8 mouse cellular contexts compared by ENCODE assay signal in the genomic region with DNA sequence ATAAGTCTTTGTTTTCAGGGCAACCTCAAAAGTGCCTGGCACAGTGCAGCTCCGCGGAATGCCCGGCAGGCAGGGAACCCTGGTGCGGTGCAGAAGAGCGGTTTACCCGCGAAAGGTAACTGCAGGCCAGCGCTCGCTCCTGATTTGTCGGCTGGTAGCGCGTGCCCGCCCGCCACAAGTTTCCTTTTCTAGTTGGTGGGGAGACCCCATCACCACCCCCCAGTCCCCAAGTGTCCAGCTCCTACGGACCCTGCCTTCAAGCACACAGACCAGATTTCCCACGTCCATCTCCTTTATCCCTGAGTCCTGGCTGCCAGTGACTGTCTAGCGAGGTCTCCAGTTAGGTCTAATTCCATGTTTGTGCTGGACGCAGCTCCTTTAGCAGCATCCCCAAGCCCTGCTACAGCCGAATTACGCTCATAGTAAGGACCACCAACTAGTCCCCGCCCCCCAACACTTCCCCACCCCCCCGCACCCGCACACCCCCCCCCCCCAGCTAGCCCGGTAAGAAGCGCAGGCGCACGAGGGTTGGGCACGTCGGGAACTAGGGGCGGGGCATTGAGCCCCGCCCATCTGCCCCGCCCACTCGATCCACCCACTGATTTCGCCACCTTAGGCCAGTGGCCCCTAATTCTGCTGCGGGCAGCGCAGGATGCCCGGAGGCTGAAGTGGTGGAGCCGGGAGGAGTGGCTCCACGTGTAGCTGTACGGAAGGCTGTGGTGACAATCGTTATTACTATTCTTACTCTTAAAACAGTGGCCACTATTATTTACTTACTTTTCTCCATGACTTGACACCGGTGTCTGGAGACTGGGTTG. TPM values are rescaled to one million over a fixed set of nuclear protein-coding genes. Genes with fewer than 3 reads are reported as not detected.
A peak's percentile ranks its signal among the peaks of the same experiment; 100 is the strongest.
DNase-seq lines count a peak whose midpoint lies in the region; ATAC-seq and TF ChIP-seq lines count a peak whose summit lies in the region.

A gene (minus strand): TSS at position 381 of the 818 bp plus-strand sequence.
A gene (plus strand): TSS at position 601 of the 818 bp plus-strand sequence.

- H3K79me2 ChIP-seq in C2C12 (ENCODE audit: control insufficient read depth, insufficient read depth) = no peaks in the 10 kb centered on the region

- DNase-seq in forebrain, embryonic 10.5 days (ENCODE audit: extremely low spot score, low spot score) = peak; percentile 87
- peak; percentile 89 for DNase-seq in kidney, postnatal 14 days
- DNase-seq in liver, embryonic 14.5 days (ENCODE audit: low read depth in 3 of 3, low spot score in 3 of 3) = peak; percentile 69 to 72 (median 70)
- DNase-seq in neural tube, embryonic 10.5 days (ENCODE audit: extremely low spot score, low spot score) = peak; percentile 89

- 0 out of 2 replicates have a peak within 1 kb of the TSS, but pooled peaks have one; percentile 1 for H3K27ac ChIP-seq in brown adipose tissue, adult 24 weeks (replicated peaks; ENCODE audit: low read depth, low read length)
- H3K27ac ChIP-seq in forebrain, embryonic 10.5 days = peak within 1 kb of the TSS; percentile 86
- peak within 1 kb of the TSS; percentile 60 for H3K27ac ChIP-seq in heart, embryonic 15.5 days
- peak within 1 kb of the TSS; percentile 58 for H3K27ac ChIP-seq in liver, embryonic 14.5 days
- peak within 1 kb of the TSS; percentile 51; the same call in 1 of the 2 replicates for H3K27ac ChIP-seq in stomach, embryonic 15.5 days

- TF ChIP-seq CTCF in C2C12 (IDR thresholded peaks at IDR 0.05; ENCODE audit: control insufficient read depth, insufficient read depth, insufficient read length) = no peak
- 0 out of 2 replicates have a peak, but pooled peaks have one; percentile 23 for TF ChIP-seq CTCF in liver, embryonic 14.5 days (IDR thresholded peaks at IDR 0.05; ENCODE audit: low read depth)

- under 1% methylated on average over 42 of the region's 42 CpGs for WGBS in forebrain, embryonic 10.5 days
- under 1% methylated on average over 42 of the region's 42 CpGs for WGBS in heart, embryonic 15.5 days
- WGBS in liver, embryonic 14.5 days (ENCODE audit: insufficient replicate concordance) = under 1% methylated on average over 40 of the region's 42 CpGs
- WGBS in stomach, embryonic 15.5 days = under 1% methylated on average over 38 of the region's 42 CpGs

- H3K4me2 ChIP-seq in heart, embryonic 15.5 days = peak within 1 kb of the TSS; percentile 91
- peak within 1 kb of the TSS; percentile 88 for H3K4me2 ChIP-seq in liver, embryonic 14.5 days (ENCODE audit: low read depth)
- H3K4me2 ChIP-seq in stomach, embryonic 15.5 days = peak within 1 kb of the TSS; percentile 78

- no peaks in the 10 kb centered on the region for H3K36me3 ChIP-seq in C2C12 (ENCODE audit: control insufficient read depth, insufficient read depth)
- H3K36me3 ChIP-seq in forebrain, embryonic 10.5 days (replicated peaks) = no peaks in the 10 kb centered on the region
- no peaks in the 10 kb centered on the region for H3K36me3 ChIP-seq in heart, embryonic 15.5 days
- H3K36me3 ChIP-seq in liver, embryonic 14.5 days (replicated peaks; ENCODE audit: control insufficient read depth, insufficient read depth, low read depth) = no peaks in the 10 kb centered on the region
- no peaks in the 10 kb centered on the region for H3K36me3 ChIP-seq in stomach, embryonic 15.5 days

- no peaks in the 10 kb centered on the region for H3K9me3 ChIP-seq in forebrain, embryonic 10.5 days
- H3K9me3 ChIP-seq in heart, embryonic 15.5 days (replicated peaks) = no peaks in the 10 kb centered on the region
- no peaks in the 10 kb centered on the region for H3K9me3 ChIP-seq in liver, embryonic 14.5 days (ENCODE audit: control insufficient read depth, low read length)
- no peaks in the 10 kb centered on the region for H3K9me3 ChIP-seq in stomach, embryonic 15.5 days

- no peak within 1 kb of the TSS for H3K4me3 ChIP-seq in C2C12 (ENCODE audit: insufficient read depth, poor library complexity, severe bottlenecking)
- peak within 1 kb of the TSS; percentile 85 for H3K4me3 ChIP-seq in brown adipose tissue, adult 24 weeks (ENCODE audit: insufficient read depth, low read depth, low read length)
- H3K4me3 ChIP-seq in forebrain, embryonic 10.5 days = peak within 1 kb of the TSS; percentile 69
- H3K4me3 ChIP-seq in heart, embryonic 15.5 days = peak within 1 kb of the TSS; percentile 65
- peak within 1 kb of the TSS; percentile 73 to 79 for H3K4me3 ChIP-seq in liver, embryonic 14.5 days (ENCODE audit: insufficient read depth in 1 of 2, low read depth in 2 of 2, low read length in 2 of 2)
- peak within 1 kb of the TSS; percentile 60 for H3K4me3 ChIP-seq in stomach, embryonic 15.5 days (replicated peaks)

- H3ac ChIP-seq in C2C12 (ENCODE audit: control insufficient read depth, insufficient read length, low read depth) = peak within 1 kb of the TSS; percentile 10

- H3K4me1 ChIP-seq in brown adipose tissue, adult 24 weeks (ENCODE audit: control insufficient read depth, insufficient read depth, insufficient read length, low read length) = no peaks in the 10 kb centered on the region
- H3K4me1 ChIP-seq in forebrain, embryonic 10.5 days = peaks cover 15% of the 10 kb centered on the region; the same call in 1 of the 2 replicates
- peaks cover 4% of the 10 kb centered on the region; the same call in 1 of the 2 replicates for H3K4me1 ChIP-seq in heart, embryonic 15.5 days (replicated peaks)
- H3K4me1 ChIP-seq in liver, embryonic 14.5 days (replicated peaks; ENCODE audit: control insufficient read depth in 2 of 2, insufficient read depth in 2 of 2, low read length in 1 of 2) = peaks cover 5 to 10% of the 10 kb centered on the region in 2 experiments; a peak in 3 of 4 replicates
- peaks cover 4% of the 10 kb centered on the region; the same call in 1 of the 2 replicates for H3K4me1 ChIP-seq in stomach, embryonic 15.5 days

- peaks cover 31% of the 10 kb centered on the region for H3K27me3 ChIP-seq in C2C12 (ENCODE audit: control insufficient read depth, insufficient read depth, insufficient read length)
- peaks cover 20% of the 10 kb centered on the region for H3K27me3 ChIP-seq in forebrain, embryonic 10.5 days (ENCODE audit: poor library complexity, severe bottlenecking)
- 0 out of 2 replicates have a peak, but pooled peaks cover 3% of the 10 kb centered on the region for H3K27me3 ChIP-seq in heart, embryonic 15.5 days
- H3K27me3 ChIP-seq in liver, embryonic 14.5 days (ENCODE audit: control insufficient read depth, insufficient read depth, low read length) = no peaks in the 10 kb centered on the region; the same call in 1 of the 2 replicates
- no peaks in the 10 kb centered on the region for H3K27me3 ChIP-seq in stomach, embryonic 15.5 days (replicated peaks)

- peak; percentile 93 for ATAC-seq in heart, embryonic 15.5 days (replicated peaks; ENCODE audit: insufficient number of reproducible peaks, insufficient read depth, low FRiP score, low read depth)
- ATAC-seq in liver, embryonic 14.5 days (ENCODE audit: insufficient read depth) = peak; percentile 96
- ATAC-seq in stomach, embryonic 15.5 days (ENCODE audit: insufficient read depth, low FRiP score, low read depth) = peak; percentile 94

- TF ChIP-seq EP300 in liver, embryonic 14.5 days (IDR thresholded peaks at IDR 0.05; ENCODE audit: low read depth) = no peak

- H3K9ac ChIP-seq in heart, embryonic 15.5 days = peak within 1 kb of the TSS; percentile 55
- H3K9ac ChIP-seq in liver, embryonic 14.5 days (replicated peaks) = peak within 1 kb of the TSS; percentile 73
- peak within 1 kb of the TSS; percentile 12; the same call in 1 of the 2 replicates for H3K9ac ChIP-seq in stomach, embryonic 15.5 days

- H3K79me3 ChIP-seq in C2C12 (ENCODE audit: low read depth) = no peaks in the 10 kb centered on the region

TF ChIP-seq in C2C12, 6 proteins besides CTCF, POLR2A, EP300 and RAD21:
- TF ChIP-seq USF1 (IDR thresholded peaks at IDR 0.05; ENCODE audit: low read depth) (no peak), MAX (IDR thresholded peaks at IDR 0.05) (no peak), CEBPB (IDR thresholded peaks at IDR 0.05; ENCODE audit: low read depth) (no peak), MYOG (IDR thresholded peaks at IDR 0.05; ENCODE audit: control insufficient read depth, extremely low read depth, insufficient read length) (no peak), MYOD1 (IDR thresholded peaks at IDR 0.05; ENCODE audit: control insufficient read depth, insufficient read length, low read depth) (no peak), FOSL1 (IDR thresholded peaks at IDR 0.05; ENCODE audit: insufficient read depth, low read length, poor library complexity, severe bottlenecking) (no peak)

RNA-seq across cellular contexts. Expression of the first gene that starts in this region (rescaled TPM):
- polyA plus RNA-seq in C2C12 (2012; fragmentation: generic; extraction: Trizol) = not detected
- not detected in 2 replicates for polyA plus RNA-seq in brown adipose tissue, adult 24 weeks (2012; ENCODE audit: insufficient read depth, insufficient read length, missing spikeins)
- 0.11 and 0.17 TPM in 2 replicates for polyA plus RNA-seq in forebrain, embryonic 10.5 days (2016; fragmentation: Nextera tagmentation; extraction: Ambion mirVana)
- polyA plus RNA-seq in heart, embryonic 15.5 days (2015; fragmentation: Nextera tagmentation; extraction: Ambion mirVana) = not detected in 2 replicates
- 0.01 and 0.03 TPM in 2 replicates for polyA plus RNA-seq in liver, embryonic 14.5 days (2012; rRNA removed)
- 0.10 TPM in 1 of 2 replicates, not detected in the other for polyA plus RNA-seq in liver, embryonic 14.5 days (2014; fragmentation: Nextera tagmentation; extraction: Ambion mirVana)
- polyA plus RNA-seq in stomach, embryonic 15.5 days (2015; fragmentation: Nextera tagmentation; extraction: Ambion mirVana) = 0.05 TPM in 1 of 2 replicates, not detected in the other

RNA-seq across cellular contexts. Expression of the second gene that starts in this region (rescaled TPM):
- polyA plus RNA-seq in C2C12 (2012; fragmentation: generic; extraction: Trizol) = 0.01 TPM
- 13.4 and 14.5 TPM in 2 replicates for polyA plus RNA-seq in brown adipose tissue, adult 24 weeks (2012; ENCODE audit: insufficient read depth, insufficient read length, missing spikeins)
- polyA plus RNA-seq in forebrain, embryonic 10.5 days (2016; fragmentation: Nextera tagmentation; extraction: Ambion mirVana) = 24.8 and 25.2 TPM in 2 replicates
- polyA plus RNA-seq in heart, embryonic 15.5 days (2015; fragmentation: Nextera tagmentation; extraction: Ambion mirVana) = 20.6 and 42.9 TPM in 2 replicates
- 6.7 and 10.4 TPM in 2 replicates for polyA plus RNA-seq in liver, embryonic 14.5 days (2012; rRNA removed)
- 31.8 and 35.8 TPM in 2 replicates for polyA plus RNA-seq in liver, embryonic 14.5 days (2014; fragmentation: Nextera tagmentation; extraction: Ambion mirVana)
- 49.1 and 58.0 TPM in 2 replicates for polyA plus RNA-seq in stomach, embryonic 15.5 days (2015; fragmentation: Nextera tagmentation; extraction: Ambion mirVana)

Comparison
In these comparisons a context has a peak if more than half of its experiments do, and no peak if none do; other contexts are left out.
1. H3K27ac ChIP-seq: peak in every context shown above with its lines; median percentile 86 in forebrain, embryonic 10.5 days; 60 in heart, embryonic 15.5 days; 58 in liver, embryonic 14.5 days; 51 in stomach, embryonic 15.5 days; 1 in brown adipose tissue, adult 24 weeks.
2. H3K9ac ChIP-seq: peak in every context shown above with its lines; median percentile 73 in liver, embryonic 14.5 days; 55 in heart, embryonic 15.5 days; 12 in stomach, embryonic 15.5 days.